Mouse (Mus musculus) heart, embryonic 13.5 days (tissue): ENCODE results near the gene Mcrip2. TPM values are rescaled to one million over a fixed set of nuclear protein-coding genes. Genes with fewer than 3 reads are reported as not detected.
A peak's percentile ranks its signal among the peaks of the same experiment; 100 is the strongest.

Experiments
- ATAC-seq: fragments of 200-750 bp; cut with Nextera tagmentation; 2 replicates; pipeline ENCODE4 v1.8.0; 2017; ENCODE audit warnings: moderate TSS enrichment; ENCODE audit not compliant: insufficient number of reproducible peaks, low FRiP score, low TSS enrichment; ENCODE audit errors: extremely low read depth
- H3K27ac ChIP-seq: fragments of 300-500 bp; sonication (generic); replicated peaks from 2 replicates; pipeline ENCODE4 v1.5.1; 2015; ENCODE audit warnings: moderate library complexity, mild to moderate bottlenecking, inconsistent platforms
- H3K27me3 ChIP-seq: fragments of 300-500 bp; sonication (generic); replicated peaks from 2 replicates; pipeline ENCODE4 v1.6.1; 2015; ENCODE audit warnings: mild to moderate bottlenecking, inconsistent platforms
- H3K36me3 ChIP-seq: fragments of 300-500 bp; sonication (generic); 2 replicates; pipeline ENCODE4 v1.6.1; 2015; ENCODE audit warnings: mild to moderate bottlenecking, inconsistent platforms
- H3K4me1 ChIP-seq: fragments of 300-500 bp; sonication (generic); 2 replicates; pipeline ENCODE4 v1.6.1; 2015; ENCODE audit warnings: inconsistent platforms
- H3K4me2 ChIP-seq: fragments of 300-500 bp; sonication (generic); 2 replicates; pipeline ENCODE4 v1.6.1; 2015; ENCODE audit warnings: inconsistent platforms, mild to moderate bottlenecking, moderate library complexity
- H3K4me3 ChIP-seq: fragments of 300-500 bp; sonication (generic); 2 replicates; pipeline ENCODE4 v1.5.1; 2015; ENCODE audit warnings: moderate library complexity, mild to moderate bottlenecking, inconsistent platforms
- H3K9ac ChIP-seq: fragments of 300-500 bp; sonication (generic); 2 replicates; pipeline ENCODE4 v1.6.1; 2015; ENCODE audit warnings: inconsistent platforms, mild to moderate bottlenecking, moderate library complexity
- H3K9me3 ChIP-seq: fragments of 300-500 bp; sonication (generic); 2 replicates; pipeline ENCODE4 v1.6.1; 2016; ENCODE audit warnings: inconsistent platforms
- WGBS: fragments of 180-500 bp; shearing (Covaris S2); methylation state at CpG from one replicate; pipeline ENCODE4 v1.1.7; 2015; ENCODE audit warnings: mixed read lengths; 5-methylcytosine and 5-hydroxymethylcytosine counted together
- polyA plus RNA-seq: library from polyadenylated mRNA; unstranded; fragments of >200 nt; fragmentation: Nextera tagmentation; extraction: Ambion mirVana; gene quantifications from 2 replicates; pipeline ENCODE4 v1.2.1, GENCODE M21; 2015

Gene Mcrip2
- polyA plus RNA-seq, 1 experiment from 2014 or later: 159 TPM

DNA sequence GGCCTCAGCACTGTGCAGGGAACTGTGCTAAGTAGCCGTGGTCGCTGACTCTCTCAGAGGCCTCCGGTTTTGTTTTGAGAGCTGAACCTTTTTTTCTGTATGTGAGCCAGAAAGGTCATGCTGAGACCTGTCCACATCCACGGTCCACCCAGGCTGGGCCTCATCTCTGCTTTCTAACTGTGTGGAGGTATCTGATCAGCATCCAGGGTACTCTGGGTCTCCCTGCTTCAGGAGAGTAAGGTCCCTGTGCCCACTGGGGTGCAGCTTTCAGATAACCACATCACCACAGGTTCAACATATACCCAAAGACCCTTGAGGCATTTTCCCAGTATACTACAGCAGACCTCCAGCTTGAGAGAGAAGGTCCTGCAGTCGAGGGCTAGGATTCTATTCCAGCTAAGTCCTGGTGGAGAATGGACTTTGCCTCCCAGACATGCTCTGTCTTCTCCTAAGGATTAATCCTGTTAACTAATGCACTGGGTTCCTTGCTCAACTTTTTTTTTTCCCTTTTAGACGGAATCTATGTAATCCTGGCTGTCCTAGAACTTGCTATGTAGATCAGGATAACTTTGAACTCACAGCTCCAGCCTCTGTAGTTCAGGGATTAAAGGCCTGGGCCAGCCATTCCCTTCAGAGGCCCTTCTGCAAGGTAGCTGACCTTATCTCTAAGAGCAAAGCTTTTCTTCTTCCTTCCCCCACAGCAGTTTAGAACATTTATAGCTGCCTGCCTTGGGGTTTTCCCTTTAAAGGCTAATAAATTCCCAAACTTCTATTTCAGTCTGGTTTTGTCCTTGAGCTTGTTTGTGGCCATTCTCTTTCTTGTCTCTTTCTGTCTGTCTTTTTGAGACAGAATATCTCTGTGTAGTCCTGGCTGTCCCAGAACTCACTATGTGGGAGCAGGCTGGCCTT, 6.6 kb downstream of the Mcrip2 start:
- WGBS: 10% methylated on average over 6 of the region's 6 CpGs
- ATAC-seq: no peak

DNA sequence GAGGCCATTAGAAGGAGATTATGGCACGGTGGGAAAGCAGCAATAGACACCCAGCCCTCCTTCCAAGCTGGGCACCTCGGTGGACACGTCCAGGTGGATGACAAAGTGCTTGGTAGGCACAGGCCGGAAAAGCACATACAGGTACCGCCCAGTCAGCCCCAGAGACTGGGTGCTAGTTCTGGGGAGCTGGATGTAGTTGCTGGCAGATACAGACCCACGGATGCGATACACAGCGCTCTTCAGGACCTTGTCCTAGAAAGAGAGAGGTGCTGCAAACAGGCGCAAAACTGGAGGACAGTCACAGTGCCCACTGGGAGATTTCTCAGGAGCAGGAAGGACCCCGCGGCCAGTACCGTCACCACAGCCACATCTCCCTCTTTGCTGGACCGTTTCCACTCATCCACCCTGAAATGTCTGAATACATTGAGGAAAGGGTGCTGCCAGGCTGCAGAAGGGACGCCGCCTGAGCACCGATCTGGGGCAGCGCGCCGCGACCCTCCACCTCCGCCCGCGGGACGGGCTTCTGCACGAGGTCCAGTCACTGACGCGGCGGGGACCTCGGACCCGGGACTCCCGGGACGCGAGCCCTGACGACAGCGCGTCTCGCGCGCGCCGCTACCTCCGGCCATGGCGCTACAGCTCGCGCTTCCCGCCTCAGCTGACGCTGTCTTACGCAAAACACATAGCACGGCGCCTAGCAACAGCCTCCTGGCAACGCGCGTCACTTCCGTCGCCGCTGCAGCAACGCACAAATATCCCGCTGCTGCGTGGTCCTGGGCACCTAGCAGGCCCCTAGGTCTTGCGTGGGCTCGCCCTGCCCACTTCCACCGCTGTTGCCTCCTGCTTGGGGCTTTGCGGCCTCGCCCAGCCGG, 7.5 kb downstream of the Mcrip2 start, which contains the start of gene Wdr90:
TSS of gene Wdr90 (minus strand) at position 670 of the 872 bp plus-strand sequence.
- Histone ChIP-seq H3K27ac (peak within 1 kb of the TSS; percentile 75), H3K4me2 (peak within 1 kb of the TSS; percentile 94), H3K36me3 (peaks cover 33% of the 10 kb centered on the region), H3K9me3 (no peaks in the 10 kb centered on the region), H3K4me3 (peak within 1 kb of the TSS; percentile 74), H3K9ac (peak within 1 kb of the TSS; percentile 89), H3K27me3 (no peaks in the 10 kb centered on the region), H3K4me1 (peaks cover 20% of the 10 kb centered on the region)
- peak; percentile 75 for ATAC-seq
- WGBS: 3% methylated on average over 65 of the region's 65 CpGs

More for the DNA sequence above, 6.6 kb downstream of the Mcrip2 start:
- no peaks in the 10 kb centered on the region for H3K27me3 ChIP-seq
- H3K4me1 ChIP-seq: peaks cover 29% of the 10 kb centered on the region
- H3K4me2 ChIP-seq: peak overlapping the region; percentile 94
- no peaks in the 10 kb centered on the region for H3K9me3 ChIP-seq
- peak overlapping the region; percentile 74 for H3K4me3 ChIP-seq
- H3K27ac ChIP-seq: peak overlapping the region; percentile 75
- peaks cover 31% of the 10 kb centered on the region for H3K36me3 ChIP-seq
- H3K9ac ChIP-seq: peak overlapping the region; percentile 89

- no peak for ATAC-seq
- H3K27ac ChIP-seq: no peak overlapping the region
- no peaks in the 10 kb centered on the region for H3K27me3 ChIP-seq
- 80% methylated on average over 6 of the region's 6 CpGs for WGBS
- peak overlapping the region; percentile 94 for H3K4me2 ChIP-seq
- H3K4me1 ChIP-seq: peaks cover 16% of the 10 kb centered on the region
- no peaks in the 10 kb centered on the region for H3K9me3 ChIP-seq
- H3K36me3 ChIP-seq: peaks cover 37% of the 10 kb centered on the region
- H3K4me3 ChIP-seq: peak overlapping the region; percentile 74; the same call in 1 of the 2 replicates
- H3K9ac ChIP-seq: peak overlapping the region; percentile 89
These were observed 8.3 kb downstream of the Mcrip2 start for GRCm38 (mm10) chr17:25860229-25860628.

GRCm38 (mm10) chr17:25844396-25844901, 24.1 kb downstream of the Mcrip2 start, which contains the start of gene Rhot2:
Rhot2 (minus strand) TSS chr17:25844851.
- peaks cover 72% of the 10 kb centered on the region for H3K36me3 ChIP-seq
- peak within 1 kb of the TSS; percentile 84 for H3K4me3 ChIP-seq
- peak within 1 kb of the TSS; percentile 95 for H3K9ac ChIP-seq
- H3K9me3 ChIP-seq: no peaks in the 10 kb centered on the region
- H3K4me1 ChIP-seq: peaks cover 20% of the 10 kb centered on the region
- peak within 1 kb of the TSS; percentile 88 for H3K4me2 ChIP-seq
- peak; percentile 86; the same call in 1 of the 2 replicates for ATAC-seq
- peak within 1 kb of the TSS; percentile 88 for H3K27ac ChIP-seq
- H3K27me3 ChIP-seq: no peaks in the 10 kb centered on the region
- 1% methylated on average over 21 of the region's 21 CpGs for WGBS

GRCm38 (mm10) chr17:25843636-25844395, 24.7 kb downstream of the Mcrip2 start:
- H3K27me3 ChIP-seq: no peaks in the 10 kb centered on the region
- H3K9ac ChIP-seq: peak overlapping the region; percentile 95
- WGBS: 1% methylated on average over 32 of the region's 38 CpGs
- H3K27ac ChIP-seq: peak overlapping the region; percentile 88
- peak overlapping the region; percentile 88 for H3K4me2 ChIP-seq
- no peaks in the 10 kb centered on the region for H3K9me3 ChIP-seq
- H3K4me1 ChIP-seq: peaks cover 22% of the 10 kb centered on the region
- peak; percentile 23; the same call in 1 of the 2 replicates for ATAC-seq
- peak overlapping the region; percentile 84 for H3K4me3 ChIP-seq
- peaks cover 72% of the 10 kb centered on the region for H3K36me3 ChIP-seq

DNA sequence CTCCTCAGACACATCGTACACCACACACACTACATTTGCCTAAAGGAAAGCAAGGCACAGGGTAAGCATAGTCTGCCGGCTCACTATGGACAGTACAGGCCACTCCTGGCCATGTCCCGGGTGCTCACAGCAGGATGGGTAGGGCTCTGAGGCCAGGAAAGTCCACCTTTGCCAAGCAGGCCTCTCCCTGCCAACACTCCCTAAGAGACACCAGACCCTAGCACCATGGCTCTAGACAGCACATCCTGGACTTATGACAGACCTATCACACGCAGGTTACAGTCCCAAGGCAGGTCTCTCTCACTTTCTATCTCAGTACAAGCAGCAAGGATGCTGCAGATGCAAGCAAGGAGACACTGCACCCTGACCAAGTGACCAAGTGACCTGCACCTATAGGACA, 25.4 kb downstream of the Mcrip2 start:
- peak overlapping the region; percentile 95 for H3K9ac ChIP-seq
- peaks cover 72% of the 10 kb centered on the region for H3K36me3 ChIP-seq
- peak overlapping the region; percentile 88; the same call in 1 of the 2 replicates for H3K27ac ChIP-seq

GRCm38 (mm10) chr17:25842509-25842908, 26.1 kb downstream of the Mcrip2 start:
- peaks cover 29% of the 10 kb centered on the region for H3K4me1 ChIP-seq
- ATAC-seq: no peak
- H3K27me3 ChIP-seq: no peaks in the 10 kb centered on the region
- H3K9me3 ChIP-seq: no peaks in the 10 kb centered on the region
- H3K36me3 ChIP-seq: peaks cover 72% of the 10 kb centered on the region
- H3K4me3 ChIP-seq: no peak overlapping the region
- WGBS: 80% methylated on average over 3 of the region's 3 CpGs
- H3K27ac ChIP-seq: no peak overlapping the region
- no peak overlapping the region for H3K9ac ChIP-seq
- no peak overlapping the region for H3K4me2 ChIP-seq

More for the DNA sequence above, 25.4 kb downstream of the Mcrip2 start:
- no peak for ATAC-seq
- peak overlapping the region; percentile 84 for H3K4me3 ChIP-seq
- H3K4me2 ChIP-seq: peak overlapping the region; percentile 88
- WGBS: 86% methylated on average over 4 of the region's 4 CpGs
- H3K27me3 ChIP-seq: no peaks in the 10 kb centered on the region
- H3K4me1 ChIP-seq: peaks cover 23% of the 10 kb centered on the region
- H3K9me3 ChIP-seq: no peaks in the 10 kb centered on the region

DNA sequence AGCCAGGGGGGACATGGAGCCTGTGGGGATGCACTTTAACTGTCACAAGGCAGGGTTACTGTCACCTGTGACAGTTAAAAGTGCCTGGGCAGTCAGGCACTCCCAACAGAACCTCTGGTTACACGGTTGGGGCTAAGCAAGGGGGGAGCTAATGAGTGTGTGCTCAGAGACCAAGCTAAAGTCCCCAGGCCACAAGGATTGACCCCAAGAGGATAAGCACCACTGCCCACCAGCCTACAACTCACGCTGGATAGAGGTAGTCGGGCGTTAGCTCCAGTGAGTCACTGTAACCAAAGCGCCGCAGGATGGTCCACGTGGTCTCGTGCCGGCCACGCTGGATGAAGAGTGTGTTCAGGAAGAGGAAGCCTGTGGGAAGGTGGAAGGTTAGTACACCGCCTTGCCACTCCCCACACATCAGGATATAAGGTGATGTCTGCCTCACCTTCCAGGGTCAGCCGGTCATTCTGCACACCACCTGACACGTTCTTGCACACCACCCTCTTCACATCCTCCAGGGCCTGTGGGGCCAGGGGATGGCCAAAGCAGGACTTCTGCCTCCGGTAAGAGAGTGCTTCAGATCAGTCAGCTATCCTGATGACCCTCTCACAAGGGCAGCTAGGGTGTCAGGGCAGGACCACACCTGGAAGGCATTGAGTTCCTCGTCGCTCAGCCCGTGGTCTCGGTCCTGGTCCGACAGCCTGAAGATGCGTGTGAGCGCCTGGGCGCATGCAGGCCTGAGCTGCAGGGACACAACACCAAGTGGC, 27.3 kb downstream of the Mcrip2 start, which contains the start of gene Gm20683:
TSS of gene Gm20683 (minus strand) at position 647 of the 764 bp plus-strand sequence.
- ATAC-seq: no peak
- WGBS: 89% methylated on average over 22 of the region's 22 CpGs
- Histone ChIP-seq H3K4me1 (peaks cover 41% of the 10 kb centered on the region), H3K4me2 (no peak within 1 kb of the TSS), H3K27me3 (no peaks in the 10 kb centered on the region), H3K9me3 (no peaks in the 10 kb centered on the region), H3K36me3 (peaks cover 63% of the 10 kb centered on the region), H3K4me3 (no peak within 1 kb of the TSS), H3K27ac (no peak within 1 kb of the TSS), H3K9ac (no peak within 1 kb of the TSS)

GRCm38 (mm10) chr17:25840519-25840918, 28.0 kb downstream of the Mcrip2 start:
- Histone ChIP-seq H3K4me3 (no peak overlapping the region), H3K27ac (no peak overlapping the region), H3K36me3 (peaks cover 62% of the 10 kb centered on the region), H3K9ac (no peak overlapping the region), H3K4me1 (peaks cover 49% of the 10 kb centered on the region), H3K9me3 (no peaks in the 10 kb centered on the region), H3K27me3 (no peaks in the 10 kb centered on the region), H3K4me2 (no peak overlapping the region)
- ATAC-seq: no peak
- WGBS: 95% methylated on average over 6 of the region's 6 CpGs
